Comparison of ENCODE assay signal across 9 mouse cellular contexts in the genomic region with DNA sequence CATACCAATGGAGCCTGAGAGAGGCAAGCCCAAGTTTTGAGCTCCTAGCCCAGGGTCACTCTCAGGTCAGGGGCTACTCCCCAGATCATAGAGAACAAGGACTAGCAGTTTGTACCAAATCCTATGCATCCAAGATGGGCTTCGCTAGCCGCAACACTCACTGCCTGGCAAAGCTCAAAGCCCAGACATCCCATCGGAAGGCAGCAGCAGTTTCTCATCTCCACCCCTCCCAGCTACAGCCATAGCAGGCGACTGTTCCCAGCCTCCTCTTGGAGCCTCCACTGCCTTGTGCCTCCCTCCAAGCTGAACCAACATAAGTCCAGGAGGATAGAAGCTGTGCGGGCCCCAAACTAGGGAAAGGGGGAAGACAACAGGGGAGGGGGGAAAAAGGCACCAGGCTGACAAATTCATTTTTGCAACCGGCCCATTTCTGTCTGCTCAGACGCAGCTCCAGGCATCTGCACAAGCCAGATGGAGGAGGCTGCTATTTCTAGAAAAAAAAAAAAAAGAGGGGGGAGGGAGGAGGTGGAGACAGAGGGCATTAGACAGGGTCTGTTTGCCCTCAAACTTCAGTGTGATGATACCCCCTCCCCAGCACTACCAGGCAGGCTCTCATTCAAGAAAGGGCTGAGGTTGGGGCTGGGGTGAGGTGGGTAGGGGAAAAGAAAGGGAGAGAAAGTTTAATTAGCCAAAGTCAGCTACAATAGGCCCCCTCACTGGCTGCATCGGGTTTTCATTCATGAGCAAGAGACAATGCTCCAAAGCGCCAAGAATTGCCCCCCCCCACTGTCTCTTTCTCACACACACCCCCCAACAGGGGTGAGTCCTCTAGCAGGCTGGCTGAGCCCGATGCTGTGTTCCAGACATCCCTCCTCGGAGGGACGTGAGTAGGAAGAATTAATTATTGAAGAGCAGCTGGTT. TPM values are rescaled to one million over a fixed set of nuclear protein-coding genes. Genes with fewer than 3 reads are reported as not detected.
DNase-seq lines count a peak whose midpoint lies in the region; ATAC-seq lines count a peak whose summit lies in the region.
"Had no signal": no experiment of that assay in that cellular context is flagged by ENCODE, and none has a peak within 500 bp of the region (broad histone marks: within the 10 kb centered on the region; RNA-seq: fewer than 3 reads in every experiment).

No protein-coding gene starts in this region.

- H3K4me3 ChIP-seq in heart, embryonic 13.5 days: peak overlapping the region; percentile 84
- H3K4me3 ChIP-seq in hindbrain, embryonic 10.5 days: peak overlapping the region; percentile 92
- peak overlapping the region; percentile 87 for H3K4me3 ChIP-seq in midbrain, embryonic 14.5 days (replicated peaks; ENCODE audit: low read depth, low read length)

- H3K36me3 ChIP-seq in heart, embryonic 13.5 days: peaks cover 12% of the 10 kb centered on the region
- H3K36me3 ChIP-seq in hindbrain, embryonic 10.5 days: peaks cover 20% of the 10 kb centered on the region
- peaks cover 19% of the 10 kb centered on the region for H3K36me3 ChIP-seq in midbrain, embryonic 14.5 days (ENCODE audit: control insufficient read depth, insufficient read depth, low read length)

- ATAC-seq in heart, embryonic 13.5 days (ENCODE audit: extremely low read depth, insufficient number of reproducible peaks, low FRiP score, low TSS enrichment): no peak
- ATAC-seq in midbrain, embryonic 14.5 days (ENCODE audit: low FRiP score, low TSS enrichment): peak; percentile 46
- no peak for ATAC-seq in megakaryocyte progenitor cell, adult 5-6 weeks (replicated peaks; ENCODE audit: poor library complexity)
- ATAC-seq in inflammation-experienced regulatory T-cells, adult 6 months: no peak
- ATAC-seq: Patski had no signal

- H3K27ac ChIP-seq in heart, embryonic 13.5 days (replicated peaks): peak overlapping the region; percentile 90
- peak overlapping the region; percentile 95 for H3K27ac ChIP-seq in hindbrain, embryonic 10.5 days
- H3K27ac ChIP-seq in midbrain, embryonic 14.5 days (replicated peaks; ENCODE audit: low read depth, low read length): peak overlapping the region; percentile 97

- peak overlapping the region; percentile 91 for H3K4me2 ChIP-seq in heart, embryonic 13.5 days
- peak overlapping the region; percentile 69 for H3K4me2 ChIP-seq in midbrain, embryonic 14.5 days (ENCODE audit: low read length)

- no peaks in the 10 kb centered on the region for H3K9me3 ChIP-seq in heart, embryonic 13.5 days
- no peaks in the 10 kb centered on the region for H3K9me3 ChIP-seq in hindbrain, embryonic 10.5 days
- H3K9me3 ChIP-seq in midbrain, embryonic 14.5 days (ENCODE audit: control insufficient read depth, low read length): no peaks in the 10 kb centered on the region

- peak overlapping the region; percentile 98 for H3K9ac ChIP-seq in heart, embryonic 13.5 days
- peak overlapping the region; percentile 92 for H3K9ac ChIP-seq in midbrain, embryonic 14.5 days (replicated peaks; ENCODE audit: low read length)

- H3K4me1 ChIP-seq in heart, embryonic 13.5 days: peaks cover 76% of the 10 kb centered on the region
- H3K4me1 ChIP-seq in hindbrain, embryonic 10.5 days (replicated peaks): peaks cover 78% of the 10 kb centered on the region
- peaks cover 46% of the 10 kb centered on the region for H3K4me1 ChIP-seq in midbrain, embryonic 14.5 days (ENCODE audit: control insufficient read depth, insufficient read depth, low read length)

- no peak for DNase-seq in heart, adult 18-20 months
- peak; percentile 56 to 58 for DNase-seq in cerebellum, postnatal 10 days
- DNase-seq in hindbrain, embryonic 10.5 days (ENCODE audit: low spot score): peak; percentile 55
- peak; percentile 79 for DNase-seq in midbrain, embryonic 14.5 days
- no peak for DNase-seq in layer of hippocampus, adult 8-10 months (ENCODE audit: low spot score in 2 of 2)

- H3K27me3 ChIP-seq in heart, embryonic 13.5 days (replicated peaks): no peaks in the 10 kb centered on the region
- peaks cover 34% of the 10 kb centered on the region for H3K27me3 ChIP-seq in hindbrain, embryonic 10.5 days (ENCODE audit: insufficient read depth, poor library complexity, severe bottlenecking)
- H3K27me3 ChIP-seq in midbrain, embryonic 14.5 days (ENCODE audit: control insufficient read depth, insufficient read depth, low read length): no peaks in the 10 kb centered on the region

- WGBS in heart, embryonic 13.5 days: 15% methylated on average over 12 of the region's 12 CpGs
- 14% methylated on average over 12 of the region's 12 CpGs for WGBS in hindbrain, embryonic 10.5 days
- WGBS in midbrain, embryonic 14.5 days: 3% methylated on average over 12 of the region's 12 CpGs

RNA-seq across cellular contexts. Expression of gene Hdac5, which starts 2.4 kb away (rescaled TPM):
- 82.9 and 89.4 TPM in 2 replicates for polyA plus RNA-seq in heart, embryonic 13.5 days (2015; fragmentation: Nextera tagmentation; extraction: Ambion mirVana)
- total RNA-seq in heart, adult 18-20 months (2021): 100 to 1,000 TPM; 115 to 117 TPM
- polyA plus RNA-seq in hindbrain, embryonic 10.5 days (2016; fragmentation: Nextera tagmentation; extraction: Ambion mirVana): 70.3 and 101 TPM in 2 replicates
- polyA plus RNA-seq in midbrain, embryonic 14.5 days (2014; fragmentation: Nextera tagmentation; extraction: Ambion mirVana): 54.4 and 56.6 TPM in 2 replicates
- total RNA-seq in megakaryocyte progenitor cell, adult 5-6 weeks (2015): 18.6 and 20.6 TPM in 2 replicates
- total RNA-seq in megakaryocyte progenitor cell, adult 5-6 weeks (2017): 18.7 and 22.1 TPM in 2 replicates
- 1 to 10 TPM; 6.8 to 8.2 (median 7.7) TPM for polyA plus RNA-seq in inflammation-experienced regulatory T-cells, adult 6 months (2017; shearing (Covaris generic))
- 100 to 1,000 TPM; 219 to 252 (median 232) TPM for total RNA-seq in layer of hippocampus, adult 8-10 months (2022)

RNA-seq across cellular contexts. Expression of gene BC030867, which starts 21.2 kb away (rescaled TPM):
- 12.3 and 13.5 TPM in 2 replicates for polyA plus RNA-seq in heart, embryonic 13.5 days (2015; fragmentation: Nextera tagmentation; extraction: Ambion mirVana)
- total RNA-seq in heart, adult 18-20 months (2021): under 1 TPM; 0.22 to 0.28 TPM
- polyA plus RNA-seq in hindbrain, embryonic 10.5 days (2016; fragmentation: Nextera tagmentation; extraction: Ambion mirVana): 20.9 and 28.3 TPM in 2 replicates
- polyA plus RNA-seq in midbrain, embryonic 14.5 days (2014; fragmentation: Nextera tagmentation; extraction: Ambion mirVana): 2.6 and 3.0 TPM in 2 replicates
- total RNA-seq in megakaryocyte progenitor cell, adult 5-6 weeks (2015): 20.7 and 21.1 TPM in 2 replicates
- total RNA-seq in megakaryocyte progenitor cell, adult 5-6 weeks (2017): 5.9 and 6.7 TPM in 2 replicates
- polyA plus RNA-seq in inflammation-experienced regulatory T-cells, adult 6 months (2017; shearing (Covaris generic)): 1 to 10 TPM in 2 of 3 experiments, under 1 TPM in 1; 0.95 to 7.0 (median 1.5) TPM
- 1 to 10 TPM in 1 of 4 experiments, under 1 TPM in 3; 0.62 to 1.2 (median 0.64) TPM for total RNA-seq in layer of hippocampus, adult 8-10 months (2022)

RNA-seq across cellular contexts. Expression of gene G6pc3, which starts 38.1 kb away (rescaled TPM):
- polyA plus RNA-seq in heart, embryonic 13.5 days (2015; fragmentation: Nextera tagmentation; extraction: Ambion mirVana): 25.6 and 29.3 TPM in 2 replicates
- total RNA-seq in heart, adult 18-20 months (2021): 10 to 100 TPM; 54.5 to 56.6 TPM
- polyA plus RNA-seq in hindbrain, embryonic 10.5 days (2016; fragmentation: Nextera tagmentation; extraction: Ambion mirVana): 32.3 and 37.8 TPM in 2 replicates
- polyA plus RNA-seq in midbrain, embryonic 14.5 days (2014; fragmentation: Nextera tagmentation; extraction: Ambion mirVana): 31.6 and 43.7 TPM in 2 replicates
- total RNA-seq in megakaryocyte progenitor cell, adult 5-6 weeks (2015): 106 and 144 TPM in 2 replicates
- 61.8 and 65.0 TPM in 2 replicates for total RNA-seq in megakaryocyte progenitor cell, adult 5-6 weeks (2017)
- 10 to 100 TPM; 18.7 to 39.7 (median 37.9) TPM for polyA plus RNA-seq in inflammation-experienced regulatory T-cells, adult 6 months (2017; shearing (Covaris generic))
- total RNA-seq in layer of hippocampus, adult 8-10 months (2022): 10 to 100 TPM; 66.0 to 74.2 (median 70.4) TPM

RNA-seq across cellular contexts. Expression of gene Asb16, which starts 41.0 kb away (rescaled TPM):
- 0.09 TPM in 1 of 2 replicates, not detected in the other for polyA plus RNA-seq in heart, embryonic 13.5 days (2015; fragmentation: Nextera tagmentation; extraction: Ambion mirVana)
- total RNA-seq in heart, adult 18-20 months (2021): 1 to 10 TPM; 1.2 TPM
- 0.08 TPM in 1 of 2 replicates, not detected in the other for polyA plus RNA-seq in hindbrain, embryonic 10.5 days (2016; fragmentation: Nextera tagmentation; extraction: Ambion mirVana)
- polyA plus RNA-seq in midbrain, embryonic 14.5 days (2014; fragmentation: Nextera tagmentation; extraction: Ambion mirVana): 0.12 TPM in 1 of 2 replicates, not detected in the other
- 1.5 and 2.0 TPM in 2 replicates for total RNA-seq in megakaryocyte progenitor cell, adult 5-6 weeks (2015)
- total RNA-seq in megakaryocyte progenitor cell, adult 5-6 weeks (2017): 0.54 and 0.58 TPM in 2 replicates
- polyA plus RNA-seq in inflammation-experienced regulatory T-cells, adult 6 months (2017; shearing (Covaris generic)): not detected
- 1 to 10 TPM; 2.1 to 2.4 (median 2.2) TPM for total RNA-seq in layer of hippocampus, adult 8-10 months (2022)

RNA-seq across cellular contexts. Expression of gene Lsm12, which starts 42.4 kb away (rescaled TPM):
- 80.7 and 97.0 TPM in 2 replicates for polyA plus RNA-seq in heart, embryonic 13.5 days (2015; fragmentation: Nextera tagmentation; extraction: Ambion mirVana)
- total RNA-seq in heart, adult 18-20 months (2021): 10 to 100 TPM; 45.5 to 50.6 TPM
- polyA plus RNA-seq in hindbrain, embryonic 10.5 days (2016; fragmentation: Nextera tagmentation; extraction: Ambion mirVana): 119 and 148 TPM in 2 replicates
- 76.0 and 80.9 TPM in 2 replicates for polyA plus RNA-seq in midbrain, embryonic 14.5 days (2014; fragmentation: Nextera tagmentation; extraction: Ambion mirVana)
- total RNA-seq in megakaryocyte progenitor cell, adult 5-6 weeks (2015): 127 and 133 TPM in 2 replicates
- 67.8 and 79.1 TPM in 2 replicates for total RNA-seq in megakaryocyte progenitor cell, adult 5-6 weeks (2017)
- 10 to 100 TPM; 58.3 to 99.6 (median 68.0) TPM for polyA plus RNA-seq in inflammation-experienced regulatory T-cells, adult 6 months (2017; shearing (Covaris generic))
- total RNA-seq in layer of hippocampus, adult 8-10 months (2022): 10 to 100 TPM; 53.5 to 61.6 (median 58.8) TPM

Comparison
In these comparisons a context has a peak if more than half of its experiments do, and no peak if none do; other contexts are left out.
1. DNase-seq: peak in cerebellum, postnatal 10 days (2 of 2), hindbrain, embryonic 10.5 days (single experiment) and midbrain, embryonic 14.5 days (single experiment); none in heart, adult 18-20 months (0 of 2) and layer of hippocampus, adult 8-10 months (0 of 2).
2. Peak in every context shown above with its lines, with median percentiles within 50 percentile points of each other: H3K27ac ChIP-seq and H3K4me3 ChIP-seq.